Mouse (Mus musculus) MEL (cell line): Measurements from ENCODE around the gene Robo1.

Experiments
- EP300 ChIP-seq, 2 experiments: IDR thresholded peaks; 2 replicates each; pipeline ENCODE4 v1.6.1; 2011; ENCODE audit warnings: improper control_type of control experiment in 2 of 2, low read length in 2 of 2, low read depth in 1 of 2, mild to moderate bottlenecking in 1 of 2
- ETS1 ChIP-seq: IDR thresholded peaks from 2 replicates; pipeline ENCODE4 v1.6.1; 2012; ENCODE audit warnings: low read depth, mild to moderate bottlenecking, inconsistent platforms, low read length, improper control_type of control experiment, moderate library complexity
- HCFC1 ChIP-seq: IDR thresholded peaks from 2 replicates; pipeline ENCODE4 v1.6.1; 2012; ENCODE audit warnings: low read depth, mild to moderate bottlenecking, inconsistent platforms, low read length, improper control_type of control experiment, moderate library complexity
- MAFK ChIP-seq: IDR thresholded peaks from 2 replicates; pipeline ENCODE4 v1.6.1; 2011; ENCODE audit warnings: low read depth, mild to moderate bottlenecking, low read length, improper control_type of control experiment, borderline replicate concordance
- NRF1 ChIP-seq: IDR thresholded peaks from 2 replicates; pipeline ENCODE4 v1.6.1; 2014; ENCODE audit warnings: low read depth, mild to moderate bottlenecking, inconsistent platforms, low read length, improper control_type of control experiment, moderate library complexity; ENCODE audit not compliant: poor library complexity, insufficient read depth, severe bottlenecking
- POLR2A ChIP-seq, 2 experiments: IDR thresholded peaks; 2 replicates each; pipeline ENCODE4 v1.6.1; 2011 to 2012; ENCODE audit warnings: low read length in 2 of 2, mild to moderate bottlenecking in 2 of 2, control low read depth in 1 of 2, improper control_type of control experiment in 1 of 2, low read depth in 1 of 2, moderate library complexity in 1 of 2; ENCODE audit not compliant: control insufficient read depth in 1 of 2, insufficient read depth in 1 of 2, poor library complexity in 1 of 2
- SIN3A ChIP-seq: IDR thresholded peaks from 2 replicates; pipeline ENCODE4 v1.6.1; 2012; ENCODE audit warnings: low read length, improper control_type of control experiment, inconsistent platforms
- TCF12 ChIP-seq: IDR thresholded peaks from 2 replicates; pipeline ENCODE4 v1.6.1; 2014; ENCODE audit warnings: low read depth, mild to moderate bottlenecking, inconsistent platforms, low read length, improper control_type of control experiment, moderate library complexity
- USF1 ChIP-seq: IDR thresholded peaks from 2 replicates; pipeline ENCODE4 v1.6.1; 2014; ENCODE audit warnings: low read depth, mild to moderate bottlenecking, inconsistent platforms, low read length, improper control_type of control experiment, moderate library complexity
- ZMIZ1 ChIP-seq: IDR thresholded peaks from 2 replicates; pipeline ENCODE4 v1.6.1; 2012; ENCODE audit warnings: low read depth, mild to moderate bottlenecking, inconsistent platforms, low read length, improper control_type of control experiment, moderate library complexity

- no peak for TF ChIP-seq SIN3A
- TF ChIP-seq HCFC1: no peak
- TF ChIP-seq EP300 (IDR thresholded peaks at IDR 0.05; ENCODE audit: low read depth in 1 of 2, low read length in 2 of 2): no peak
- TF ChIP-seq POLR2A (IDR thresholded peaks at IDR 0.05; ENCODE audit: control insufficient read depth in 1 of 2, insufficient read depth in 1 of 2, low read depth in 1 of 2, low read length in 2 of 2, poor library complexity in 1 of 2): no peak
- TF ChIP-seq NRF1: no peak
- no peak for TF ChIP-seq ZMIZ1
- TF ChIP-seq USF1: no peak
- TF ChIP-seq MAFK: no peak
- TF ChIP-seq TCF12: no peak
- TF ChIP-seq ETS1: no peak
Measured at GRCm38 (mm10) chr16:72934908-72935307, 626.8 kb downstream of the Robo1 start.
